Mouse (Mus musculus) olfactory bulb, adult 2 months (tissue): Measurements from ENCODE around the gene Gm5065.

Experiments used
- CTCF ChIP-seq: fragments of 200-500 bp; IDR thresholded peaks from 2 replicates; pipeline ENCODE4 v1.5.1; 2012; ENCODE audit warnings: low read depth, mild to moderate bottlenecking, low read length, moderate library complexity; ENCODE audit not compliant: insufficient read depth
- POLR2A ChIP-seq: fragments of 200-500 bp; IDR thresholded peaks from 2 replicates; pipeline ENCODE4 v1.6.1; 2012; ENCODE audit warnings: mild to moderate bottlenecking, low read depth, low read length, moderate library complexity; ENCODE audit not compliant: insufficient read depth

GRCm38 (mm10) chr7:5363599-5363998 lies 13.3 kb downstream of the Gm5065 start:
- TF ChIP-seq POLR2A (no peak), CTCF (no peak)
